Mouse (Mus musculus) small intestine, adult 2 months (tissue): ENCODE results near the gene Slc47a2.

ENCODE experiments used
- CTCF ChIP-seq: fragments of 200-500 bp; IDR thresholded peaks from 2 replicates; pipeline ENCODE4 v1.5.1; 2012; ENCODE audit warnings: low read depth, mild to moderate bottlenecking, control low read depth, inconsistent platforms, low read length, moderate library complexity, mixed read lengths; ENCODE audit not compliant: insufficient replicate concordance, insufficient read length; ENCODE audit errors: extremely low read depth
- POLR2A ChIP-seq: fragments of 200-500 bp; IDR thresholded peaks from 2 replicates; pipeline ENCODE4 v1.6.1; 2012; ENCODE audit warnings: low read depth, mild to moderate bottlenecking, control low read depth, inconsistent platforms, low read length, moderate library complexity

DNA sequence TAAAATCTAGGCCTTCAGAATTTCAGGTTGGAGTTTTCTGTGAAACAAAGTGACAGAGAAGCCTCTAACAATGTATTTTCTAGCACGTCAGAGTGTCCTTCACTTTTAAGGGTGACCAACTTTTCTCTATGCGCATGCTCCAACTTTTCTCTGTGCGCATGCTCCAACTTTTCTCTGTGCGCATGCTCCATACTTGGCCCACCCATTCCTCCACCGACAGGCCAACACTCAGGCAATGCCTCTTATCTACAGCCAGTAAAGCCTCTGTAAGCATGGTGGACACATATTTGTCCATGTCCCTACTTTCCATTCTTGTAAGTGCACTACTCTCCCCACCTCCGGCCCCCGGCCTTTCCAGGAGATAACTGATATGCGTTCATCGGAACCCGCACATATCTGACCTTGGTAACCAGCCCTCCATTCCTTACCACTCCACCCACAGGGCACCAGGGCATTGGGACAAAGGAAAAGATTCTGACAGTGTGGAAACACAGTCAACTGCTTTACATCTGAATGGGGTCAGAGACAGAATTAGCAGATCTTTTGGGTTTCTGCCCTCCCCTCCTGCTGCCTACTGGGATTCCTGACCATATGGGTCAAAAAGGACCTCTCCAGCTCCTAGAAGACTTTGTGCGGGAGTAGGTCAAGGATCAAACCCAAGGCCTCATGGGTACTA, 19.0 kb upstream of the Slc47a2 start:
- no peak for TF ChIP-seq POLR2A
- no peak for TF ChIP-seq CTCF
